Mouse (Mus musculus) C2C12 (cell line): ENCODE results near the gene Qtrt1. TPM values are rescaled to one million over a fixed set of nuclear protein-coding genes. Genes with fewer than 3 reads are reported as not detected.

Experiments used
- H3K27me3 ChIP-seq: one replicate; pipeline ENCODE4 v1.6.1; 2011; ENCODE audit not compliant: control insufficient read depth, insufficient read depth, insufficient read length
- H3K36me3 ChIP-seq: one replicate; pipeline ENCODE4 v1.6.1; 2011; ENCODE audit not compliant: control insufficient read depth, insufficient read depth
- H3K4me3 ChIP-seq: one replicate; pipeline ENCODE4 v1.5.1; 2011; ENCODE audit warnings: mild to moderate bottlenecking, control low read depth; ENCODE audit not compliant: poor library complexity, insufficient read depth, severe bottlenecking
- H3K79me2 ChIP-seq: one replicate; pipeline ENCODE4 v1.6.1; 2011; ENCODE audit not compliant: control insufficient read depth, insufficient read depth
- H3K79me3 ChIP-seq: one replicate; pipeline ENCODE4 v1.6.1; 2011; ENCODE audit warnings: low read depth, control low read depth
- H3ac ChIP-seq: one replicate; pipeline ENCODE3; 2011; ENCODE audit warnings: low read depth; ENCODE audit not compliant: control insufficient read depth, insufficient read length
- CEBPB ChIP-seq: IDR thresholded peaks from one replicate; pipeline ENCODE4 v1.6.1; 2011; ENCODE audit warnings: low read depth, mild to moderate bottlenecking, control low read depth, moderate library complexity
- CTCF ChIP-seq: IDR thresholded peaks from one replicate; pipeline ENCODE4 v1.5.1; 2011; ENCODE audit not compliant: control insufficient read depth, insufficient read depth, insufficient read length
- FOSL1 ChIP-seq: IDR thresholded peaks from one replicate; pipeline ENCODE4 v1.8.0; 2011; ENCODE audit warnings: mild to moderate bottlenecking, low read length; ENCODE audit not compliant: poor library complexity, insufficient read depth, severe bottlenecking
- MAX ChIP-seq: IDR thresholded peaks from one replicate; pipeline ENCODE4 v1.6.1; 2011; ENCODE audit warnings: mild to moderate bottlenecking, control low read depth
- MYOD1 ChIP-seq: IDR thresholded peaks from one replicate; pipeline ENCODE4 v1.6.1; 2011; ENCODE audit warnings: low read depth; ENCODE audit not compliant: control insufficient read depth, insufficient read length
- MYOG ChIP-seq: IDR thresholded peaks from one replicate; pipeline ENCODE4 v1.6.1; 2011; ENCODE audit not compliant: control insufficient read depth, insufficient read length; ENCODE audit errors: extremely low read depth
- USF1 ChIP-seq: IDR thresholded peaks from one replicate; pipeline ENCODE4 v1.6.1; 2011; ENCODE audit warnings: low read depth, mild to moderate bottlenecking, control low read depth, moderate library complexity
- long read RNA-seq, 2 experiments: library from polyadenylated mRNA; unstranded; transcript quantifications; one replicate each; pipeline ENCODE4 v2.0.0; 2019 to 2020
- polyA plus RNA-seq: library from polyadenylated mRNA; unstranded; fragments of >200 nt; fragmentation: generic; extraction: Trizol; gene quantifications from one replicate; pipeline ENCODE4 v1.2.1, GENCODE M21; 2012; ENCODE audit warnings: missing spikeins

Gene Qtrt1
- polyA plus RNA-seq = 61.7 TPM
- long read RNA-seq, experiment 1, transcript Qtrt1-201 (10 exons, 1,316 nt) = major isoform, 25 of 34 reads
- long read RNA-seq, experiment 1, partial matches to known transcripts = 1 of 34 reads
- long read RNA-seq, experiment 1, other reads (novel, unspliced or antisense) = 8 of 34 reads
- long read RNA-seq, experiment 2, transcript Qtrt1-201 (10 exons, 1,316 nt) = major isoform, 60 of 72 reads
- long read RNA-seq, experiment 2, partial matches to known transcripts = 0 of 72 reads
- long read RNA-seq, experiment 2, other reads (novel, unspliced or antisense) = 12 of 72 reads

- peak within 1 kb of the TSS; percentile 82 for H3ac ChIP-seq
- TF ChIP-seq USF1 = peak; percentile 98
- no peak for TF ChIP-seq MYOG
- TF ChIP-seq MAX = peak; percentile 99
- H3K79me2 ChIP-seq = peaks cover 38% of the 10 kb centered on the region
- peaks cover 11% of the 10 kb centered on the region for H3K79me3 ChIP-seq
- peaks cover 27% of the 10 kb centered on the region for H3K36me3 ChIP-seq
- H3K4me3 ChIP-seq = peak within 1 kb of the TSS; percentile 84
- no peaks in the 10 kb centered on the region for H3K27me3 ChIP-seq
Measured at GRCm38 (mm10) chr9:21411669-21412550, at the start of gene Qtrt1. Gene Qtrt1, plus strand, starts transcription at chr9:21411837.

- H3K79me2 ChIP-seq = peaks cover 38% of the 10 kb centered on the region
- H3K27me3 ChIP-seq = no peaks in the 10 kb centered on the region
Measured at GRCm38 (mm10) chr9:21366541-21367220, 45.0 kb upstream of the Qtrt1 start.

GRCm38 (mm10) chr9:21367357-21368111 lies 44.1 kb upstream of the Qtrt1 start, which contains the start of gene Ilf3:
Gene Ilf3, plus strand, starts transcription at chr9:21367871.
- no peak for TF ChIP-seq MYOD1
- TF ChIP-seq CEBPB = no peak
- peak; percentile 43 for TF ChIP-seq MAX
- TF ChIP-seq MYOG = no peak
- peak; percentile 98 for TF ChIP-seq USF1
- TF ChIP-seq FOSL1 = no peak
- no peak for TF ChIP-seq CTCF
- peaks cover 13% of the 10 kb centered on the region for H3K36me3 ChIP-seq
- peak within 1 kb of the TSS; percentile 83 for H3ac ChIP-seq
- peaks cover 40% of the 10 kb centered on the region for H3K79me3 ChIP-seq
- H3K27me3 ChIP-seq = no peaks in the 10 kb centered on the region
- H3K79me2 ChIP-seq = peaks cover 47% of the 10 kb centered on the region
- H3K4me3 ChIP-seq = peak within 1 kb of the TSS; percentile 85

More at GRCm38 (mm10) chr9:21366541-21367220, 45.0 kb upstream of the Qtrt1 start:
- Histone ChIP-seq H3K79me3 (peaks cover 31% of the 10 kb centered on the region), H3K4me3 (no peak overlapping the region), H3ac (no peak overlapping the region), H3K36me3 (peaks cover 4% of the 10 kb centered on the region)
- no peak for TF ChIP-seq CEBPB
- TF ChIP-seq MYOD1 = no peak
- TF ChIP-seq CTCF = no peak
- TF ChIP-seq MYOG = no peak
- TF ChIP-seq USF1 = no peak

- Histone ChIP-seq H3K27me3 (no peaks in the 10 kb centered on the region), H3K36me3 (peaks cover 19% of the 10 kb centered on the region), H3K4me3 (peak overlapping the region; percentile 85), H3ac (peak overlapping the region; percentile 83), H3K79me2 (peaks cover 53% of the 10 kb centered on the region), H3K79me3 (peaks cover 46% of the 10 kb centered on the region)
- TF ChIP-seq MAX (peak; percentile 50), MYOD1 (no peak)
Measured at GRCm38 (mm10) chr9:21368131-21368584, 43.5 kb upstream of the Qtrt1 start.

- no peak for TF ChIP-seq MAX
- TF ChIP-seq CEBPB = no peak
- no peak for TF ChIP-seq FOSL1
- TF ChIP-seq MYOG = no peak
- no peak for TF ChIP-seq CTCF
- TF ChIP-seq USF1 = no peak
- no peak for TF ChIP-seq MYOD1
- Histone ChIP-seq H3K79me3 (peaks cover 54% of the 10 kb centered on the region), H3K36me3 (peaks cover 21% of the 10 kb centered on the region), H3ac (peak overlapping the region; percentile 42), H3K27me3 (no peaks in the 10 kb centered on the region), H3K79me2 (peaks cover 62% of the 10 kb centered on the region), H3K4me3 (peak overlapping the region; percentile 85)
Measured at GRCm38 (mm10) chr9:21369080-21369479, 42.6 kb upstream of the Qtrt1 start.
